In genomic region chr14:48258696-48259366, GRCm38 (mm10) we compare ENCODE assay signal across 25 mouse cellular contexts.
DNase-seq lines count a peak whose midpoint lies in the region; ATAC-seq lines count a peak whose summit lies in the region.
"Had no signal": no experiment of that assay in that cellular context is flagged by ENCODE, and none has a peak within 500 bp of the region (broad histone marks: within the 10 kb centered on the region; RNA-seq: fewer than 3 reads in every experiment).

No protein-coding gene starts in this region.

- intact Hi-C loops in gastrocnemius, postnatal 36 days (cut with DNase I) = no loop called here

- H3K27me3 ChIP-seq in embryonic facial prominence, embryonic 10.5 days (replicated peaks; ENCODE audit: low read depth, poor library complexity, severe bottlenecking) = no peaks in the 10 kb centered on the region
- H3K27me3 ChIP-seq: forebrain, embryonic 15.5 days; hindbrain, embryonic 13.5 days; lung, embryonic 15.5 days; neural tube, embryonic 15.5 days; Patski had no signal

- H3K9me3 ChIP-seq in embryonic facial prominence, embryonic 10.5 days = no peaks in the 10 kb centered on the region
- H3K9me3 ChIP-seq: forebrain, embryonic 15.5 days; G1E; hindbrain, embryonic 13.5 days; lung, embryonic 15.5 days; midbrain, embryonic 10.5 days; neural tube, embryonic 15.5 days had no signal

- ATAC-seq in hematopoietic stem cell, adult 5-6 weeks (replicated peaks in 1 of 2; ENCODE audit: insufficient read depth in 1 of 2, low FRiP score in 2 of 2, low TSS enrichment in 1 of 2, low read depth in 1 of 2, poor library complexity in 2 of 2, severe bottlenecking in 2 of 2) = peak; percentile 53 to 59; a peak in 3 of 4 replicates
- ATAC-seq: forebrain, embryonic 15.5 days; inflammation-experienced regulatory T-cells, adult 6 months; Patski had no signal

- peaks cover 16% of the 10 kb centered on the region for H3K4me1 ChIP-seq in embryonic facial prominence, embryonic 10.5 days
- H3K4me1 ChIP-seq: forebrain, embryonic 15.5 days; heart, embryonic 12.5 days; lung, embryonic 15.5 days had no signal

- 84% methylated on average over 10 of the region's 10 CpGs for WGBS in embryonic facial prominence, embryonic 10.5 days

- no peak overlapping the region for H3K4me3 ChIP-seq in embryonic facial prominence, embryonic 10.5 days
- H3K4me3 ChIP-seq: forebrain, embryonic 15.5 days; heart, embryonic 12.5 days; hindbrain, embryonic 13.5 days; left cerebral cortex, adult 2 months; lung, embryonic 15.5 days; midbrain, embryonic 10.5 days; neural tube, embryonic 15.5 days had no signal

- H3K27ac ChIP-seq in embryonic facial prominence, embryonic 10.5 days (replicated peaks) = no peak overlapping the region
- H3K27ac ChIP-seq: forebrain, embryonic 15.5 days; hindbrain, embryonic 13.5 days; kidney, postnatal 0 days; left cerebral cortex, adult 2 months; liver, embryonic 14.5 days; lung, embryonic 15.5 days; midbrain, embryonic 10.5 days; neural tube, embryonic 15.5 days had no signal

- peaks cover 22% of the 10 kb centered on the region for H3K36me3 ChIP-seq in embryonic facial prominence, embryonic 10.5 days (replicated peaks)
- H3K36me3 ChIP-seq: forebrain, embryonic 15.5 days; G1E; neural tube, embryonic 15.5 days had no signal

- DNase-seq in spleen, postnatal 36 days (ENCODE audit: low spot score in 2 of 2) = peak; percentile 10 to 15
- DNase-seq in spleen, postnatal 4 days (ENCODE audit: low spot score in 2 of 2) = no peak
- DNase-seq in thymus, postnatal 10 days (ENCODE audit: low spot score in 2 of 2) = peak; percentile 47 to 59
- no peak for DNase-seq in gastrocnemius, postnatal 36 days
- no peak for DNase-seq in embryonic facial prominence, embryonic 10.5 days (ENCODE audit: low spot score)
- DNase-seq in urinary bladder, postnatal 10 days (ENCODE audit: low spot score) = no peak
- DNase-seq: adrenal gland, adult 8-10 months; cerebellum, adult 18-20 months; heart, postnatal 10 days; kidney, adult 2 months; right cerebral cortex, adult 18-20 months; right cerebral cortex, postnatal 4 days had no signal

Comparison
In these comparisons a context has a peak if more than half of its experiments do, and no peak if none do; other contexts are left out.
1. DNase-seq: peak in spleen, postnatal 36 days (2 of 2) and thymus, postnatal 10 days (2 of 2); none in spleen, postnatal 4 days (0 of 2), gastrocnemius, postnatal 36 days (0 of 2), embryonic facial prominence, embryonic 10.5 days (single experiment) and urinary bladder, postnatal 10 days (single experiment).